Mouse (Mus musculus) liver, postnatal 0 days (tissue): ENCODE data around the gene Map4k5.

ENCODE experiments used
- CTCF ChIP-seq: sonication (generic); IDR thresholded peaks from 2 replicates; pipeline ENCODE4 v1.5.1; 2016; ENCODE audit warnings: antibody characterized with exemption, low read depth
- EP300 ChIP-seq: IDR thresholded peaks from 2 replicates; pipeline ENCODE4 v1.6.1; 2016; ENCODE audit warnings: antibody characterized with exemption, low read depth, mild to moderate bottlenecking

DNA sequence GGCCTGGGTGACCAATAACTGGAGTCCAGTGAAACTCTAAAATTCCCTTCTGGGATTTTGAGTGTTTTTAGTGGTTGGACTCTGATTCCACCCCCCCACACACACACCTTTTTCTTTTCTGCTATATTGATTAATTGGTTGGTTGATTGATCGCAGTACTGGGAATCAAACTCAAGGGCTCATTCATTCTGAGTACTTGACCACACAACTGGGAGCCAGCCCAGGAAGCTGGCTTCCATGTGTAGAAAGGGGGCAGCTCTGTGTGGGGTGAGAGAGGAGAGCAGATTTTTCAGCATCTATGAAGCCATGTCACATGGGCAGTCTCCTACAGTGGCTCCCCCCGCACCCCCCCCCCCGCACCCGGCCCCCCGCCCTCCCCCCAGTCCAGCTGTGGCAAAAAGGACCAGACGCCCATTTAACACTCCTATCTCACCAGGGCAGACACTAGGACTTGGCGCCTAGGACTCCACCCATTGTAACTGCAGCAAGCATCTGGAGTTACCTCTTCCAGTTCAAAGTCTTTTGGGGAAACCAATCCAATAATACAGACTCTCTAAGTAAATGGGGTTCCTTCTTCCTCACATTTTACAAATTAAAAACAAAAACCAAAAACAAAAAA is 133.6 kb downstream of the Map4k5 start:
- TF ChIP-seq EP300, result peak; percentile 96
- TF ChIP-seq CTCF, result no peak
